Mouse (Mus musculus) adrenal gland, adult 2 months (tissue): ENCODE data around the gene Tbc1d15. TPM values are rescaled to one million over a fixed set of nuclear protein-coding genes. Genes with fewer than 3 reads are reported as not detected.
"Not testable (repeated sequence)": the region's sequence is repeated elsewhere in the genome, so short reads cannot be mapped to it uniquely, and the experiment has no call there.

Experiments
- DNase-seq: peaks from one replicate; pipeline ENCODE4 v3.0.0; 2021
- polyA plus RNA-seq: library from polyadenylated mRNA; depleted of rRNA; stranded (reverse); fragments of >200 nt; gene quantifications from 2 replicates; pipeline ENCODE4 v1.2.3, GENCODE M21; 2012
- total RNA-seq, 2 experiments: library from RNA; stranded (reverse); gene quantifications; 2 replicates each; pipeline ENCODE4 v1.2.3; 2021

Tbc1d15 gene
- total and polyA plus RNA-seq, 3 experiments, result 2.2 to 87.4 (median 73.4) TPM

DNA sequence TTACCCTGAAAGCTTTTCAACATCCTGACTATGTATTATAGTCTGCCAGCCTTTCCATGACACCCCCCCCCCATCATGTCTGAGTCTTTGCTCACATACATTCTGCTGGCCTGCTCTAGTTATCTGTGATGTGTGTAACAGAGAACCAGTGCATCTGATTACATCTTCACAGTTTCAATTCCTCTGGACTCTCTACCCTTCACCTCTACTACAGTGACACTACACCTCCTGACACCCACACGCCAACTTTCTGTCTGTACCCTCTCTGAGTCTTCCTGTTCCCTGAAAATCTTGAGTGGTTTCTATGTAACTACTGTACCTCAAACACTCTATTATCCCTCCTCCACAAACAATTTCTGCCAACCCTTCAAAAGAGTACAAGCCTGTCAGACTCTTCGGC, 5.8 kb downstream of the Tbc1d15 start:
- DNase-seq, result no peak

DNA sequence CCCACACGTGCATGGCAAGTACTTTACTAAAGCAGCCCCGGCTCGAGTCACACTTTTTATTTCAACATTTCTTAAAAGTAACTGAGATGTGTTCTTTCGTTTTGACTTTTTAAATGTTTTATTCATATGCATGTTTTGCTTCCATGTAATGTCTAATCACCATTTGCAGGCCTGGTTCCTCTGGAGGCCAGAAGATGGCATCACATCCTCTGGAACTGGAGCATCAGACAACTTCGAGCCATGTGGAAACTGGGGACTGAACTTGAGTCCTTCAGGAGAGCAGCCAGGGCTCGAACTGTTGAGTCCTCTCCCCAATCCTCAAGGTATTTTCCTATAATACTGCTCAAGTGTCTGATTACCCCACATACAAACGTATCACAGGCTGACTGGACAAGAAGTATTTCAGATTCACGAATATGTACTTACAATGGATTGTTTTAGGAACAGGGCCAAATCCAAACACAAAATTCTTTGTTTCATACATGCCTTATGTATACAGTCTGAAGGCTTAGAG, 10.1 kb downstream of the Tbc1d15 start:
- no peak for DNase-seq

DNA sequence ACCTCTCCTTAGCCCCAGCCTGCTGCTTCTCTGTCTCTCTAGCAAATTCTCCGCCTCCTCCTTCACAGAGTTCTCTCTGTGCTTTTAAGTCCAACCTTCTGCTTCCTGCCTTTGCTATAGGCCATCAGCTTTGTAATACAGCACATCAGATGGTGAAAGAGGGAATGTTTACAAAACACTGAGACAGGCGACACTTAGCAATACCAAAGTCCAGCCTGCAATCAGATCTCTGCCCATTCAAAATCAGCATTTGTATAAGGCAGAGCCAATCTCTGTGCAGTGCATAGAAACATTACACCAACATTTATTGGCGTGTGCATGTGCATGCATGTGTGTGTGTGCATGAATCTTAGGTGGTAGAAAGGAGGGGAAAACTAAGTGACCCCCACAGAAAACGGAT, 13.3 kb downstream of the Tbc1d15 start:
- DNase-seq, result no peak

DNA sequence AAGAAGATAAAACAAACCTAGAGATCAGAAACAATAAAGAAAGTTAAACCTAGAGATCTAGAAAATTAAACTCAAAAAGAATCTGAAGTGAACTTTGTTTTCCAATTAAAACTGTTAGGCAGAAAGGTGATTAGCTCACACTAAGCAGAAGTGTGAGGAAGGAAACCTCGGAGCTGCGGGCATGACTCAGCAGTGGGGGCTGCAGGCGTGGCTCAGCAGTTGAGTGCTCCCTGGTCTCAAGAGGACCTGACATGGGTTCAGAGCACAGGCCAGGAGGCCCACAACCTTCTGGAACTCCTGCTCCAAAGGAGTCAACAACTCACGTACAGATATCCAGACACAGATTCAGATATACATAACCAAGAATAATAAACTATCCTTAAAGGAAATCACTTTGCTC, 14.5 kb downstream of the Tbc1d15 start:
- no peak for DNase-seq

DNA sequence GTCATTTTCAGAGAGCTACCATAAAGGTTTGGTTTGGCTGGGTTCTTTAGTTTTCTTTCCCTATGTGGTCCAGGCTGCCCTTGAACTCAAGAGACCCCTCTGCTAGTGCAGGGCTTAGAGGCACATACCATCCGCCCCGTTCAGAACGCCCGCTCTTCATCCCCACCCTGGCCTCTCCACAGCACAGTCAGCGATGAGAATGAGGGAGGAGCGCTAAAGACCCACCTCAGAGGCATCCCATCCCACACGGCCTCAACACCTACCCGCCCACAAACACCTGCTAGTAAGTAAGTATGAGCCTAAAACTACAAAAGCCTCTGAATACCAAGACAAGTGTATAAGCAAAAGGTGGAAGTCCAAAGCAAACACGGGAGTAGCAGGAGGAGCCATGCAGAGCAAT, 15.8 kb downstream of the Tbc1d15 start:
- no peak for DNase-seq

DNA sequence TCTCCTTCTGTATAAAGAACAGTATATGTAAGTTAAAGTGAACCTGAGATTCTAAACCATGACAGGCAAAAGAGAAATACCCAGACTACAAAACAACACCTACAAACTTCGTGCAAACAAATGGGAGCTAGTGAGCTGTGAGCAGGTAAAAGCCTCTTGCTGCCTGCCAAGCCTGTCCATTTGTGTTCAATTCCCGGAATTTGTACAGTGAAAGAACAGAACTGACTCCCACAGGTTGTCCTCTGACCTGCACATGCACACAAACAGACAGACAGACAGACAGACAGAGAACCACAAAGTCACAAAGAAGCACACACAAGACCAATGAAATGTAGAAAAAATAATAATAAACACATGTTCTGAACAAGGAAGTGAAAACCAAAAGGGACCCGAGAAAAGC, 17.5 kb downstream of the Tbc1d15 start:
- DNase-seq, result no peak

DNA sequence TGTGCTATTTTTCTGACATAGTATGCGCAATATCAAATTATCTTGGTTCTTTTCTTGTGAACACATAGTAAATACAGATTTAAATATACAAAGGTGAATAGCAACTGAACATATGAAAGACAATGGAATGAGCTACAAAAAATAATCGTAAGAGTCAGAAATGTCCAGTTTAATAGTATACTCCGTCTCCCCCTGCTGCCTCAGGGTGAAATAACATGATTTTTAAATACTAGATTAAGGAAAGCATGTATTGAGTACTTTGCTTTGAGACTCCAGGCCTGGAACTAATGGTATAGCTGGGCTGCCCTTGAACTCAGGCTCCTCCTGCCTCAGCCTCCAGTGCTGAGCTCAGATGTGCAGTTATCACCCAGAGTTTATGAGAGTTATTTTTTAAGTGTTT, 18.8 kb downstream of the Tbc1d15 start:
- no peak for DNase-seq

DNA sequence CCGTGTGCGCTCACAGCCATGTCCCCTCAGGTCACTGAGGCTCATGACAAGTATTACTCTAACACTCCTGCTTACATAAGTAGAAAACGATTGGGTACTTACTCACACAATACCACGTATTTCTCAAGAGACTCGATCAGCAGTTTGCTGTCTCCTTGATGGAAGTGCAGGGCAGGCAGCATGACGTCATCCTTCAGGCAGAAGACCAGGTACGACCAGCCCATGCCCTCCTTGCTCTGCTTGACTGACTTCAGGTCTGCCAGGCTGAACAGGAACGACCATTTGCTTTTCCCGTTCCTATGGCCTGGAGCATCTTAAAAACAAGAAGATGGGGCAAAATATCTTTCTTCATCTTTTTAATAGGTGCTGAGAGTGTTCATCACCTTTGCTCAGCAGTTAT, 22.2 kb downstream of the Tbc1d15 start:
- DNase-seq, result no peak

DNA sequence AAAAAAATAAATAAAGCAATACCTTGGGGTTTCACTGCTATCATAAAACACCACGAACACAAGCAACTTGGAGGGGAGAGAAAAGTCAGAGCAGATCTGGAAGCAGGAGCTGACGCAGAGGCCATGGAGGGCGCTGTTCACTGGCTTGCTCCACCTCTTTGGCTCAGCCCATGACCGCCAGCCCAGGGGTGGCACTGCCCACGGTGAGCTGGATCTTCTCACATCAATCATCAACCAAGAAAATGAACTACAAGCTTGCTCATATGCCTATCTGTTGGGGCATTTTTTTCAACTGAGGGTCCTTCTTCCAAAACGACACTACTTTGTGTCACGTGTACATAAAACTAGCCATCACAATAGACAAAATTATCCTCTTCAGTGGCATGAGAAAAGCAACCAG, 24.7 kb downstream of the Tbc1d15 start:
- DNase-seq, result no peak

DNA sequence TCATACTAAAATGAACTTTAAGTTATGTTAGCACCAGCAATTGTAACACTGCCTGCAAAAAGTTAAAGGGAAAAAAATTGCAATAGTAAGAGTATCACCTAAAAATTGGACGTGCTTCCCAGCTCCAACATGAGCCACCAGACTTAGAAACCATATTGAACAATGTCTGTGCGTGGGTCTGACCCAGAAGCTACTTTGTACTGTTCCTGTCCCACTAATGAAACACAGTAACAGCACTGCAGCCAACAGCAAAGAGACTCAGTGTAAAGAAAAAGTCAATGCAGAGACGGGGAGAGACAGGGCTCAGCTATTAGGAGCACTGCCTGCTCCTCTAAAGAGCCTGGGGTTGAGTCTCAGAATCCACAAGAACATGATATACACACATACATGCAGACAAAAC, 27.4 kb downstream of the Tbc1d15 start:
- DNase-seq, result no peak

DNA sequence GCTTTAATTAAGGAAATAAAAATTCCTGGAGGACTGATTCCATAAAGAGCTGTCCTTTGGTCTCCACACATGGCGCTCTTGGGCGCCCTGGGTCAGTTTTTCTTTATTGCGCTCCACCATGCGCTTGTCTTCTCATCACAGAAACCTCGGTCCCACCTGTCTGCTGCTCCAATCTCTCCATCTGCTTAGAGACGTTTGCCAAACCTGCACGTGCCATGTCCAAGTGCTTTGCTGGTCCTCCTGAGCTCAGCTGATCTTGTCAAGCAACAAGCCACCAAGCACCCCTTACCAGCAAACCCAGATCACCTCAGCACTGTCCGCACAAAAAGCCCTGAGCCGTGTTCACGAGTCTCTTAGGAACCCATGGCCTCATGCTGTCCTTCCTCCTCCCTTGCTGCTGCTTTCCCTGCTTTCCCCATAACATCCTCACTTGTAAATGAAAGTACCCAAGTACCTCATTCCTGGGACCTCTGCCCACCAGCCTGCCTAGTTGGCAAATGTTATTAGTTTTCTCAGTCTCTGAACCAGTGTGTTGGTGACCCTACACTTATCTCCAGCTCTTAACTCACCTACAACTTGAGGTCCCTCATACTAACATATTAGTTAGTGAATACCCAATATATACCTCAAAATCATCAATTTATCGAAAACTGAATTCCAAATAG, 38.2 kb downstream of the Tbc1d15 start:
- no peak for DNase-seq

DNA sequence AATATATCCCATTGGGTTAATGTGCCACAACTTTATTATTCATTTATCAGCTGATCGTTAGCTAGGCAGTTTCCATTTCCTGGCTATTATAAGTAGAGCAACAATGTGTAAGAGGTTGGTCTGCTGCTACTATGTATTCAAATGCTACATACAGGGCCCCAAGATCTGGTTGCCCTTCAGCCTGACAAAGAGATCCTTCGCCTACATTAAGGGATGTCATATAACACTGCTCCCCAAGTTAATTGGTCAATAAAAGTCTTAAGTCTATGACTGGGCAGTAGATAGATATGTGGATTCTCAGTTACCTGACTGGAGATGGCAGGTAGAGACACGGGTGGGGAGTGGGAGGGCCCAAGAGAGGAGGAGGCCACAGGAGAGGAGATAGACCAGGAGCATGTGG, 45.4 kb downstream of the Tbc1d15 start:
- DNase-seq, result no peak

DNA sequence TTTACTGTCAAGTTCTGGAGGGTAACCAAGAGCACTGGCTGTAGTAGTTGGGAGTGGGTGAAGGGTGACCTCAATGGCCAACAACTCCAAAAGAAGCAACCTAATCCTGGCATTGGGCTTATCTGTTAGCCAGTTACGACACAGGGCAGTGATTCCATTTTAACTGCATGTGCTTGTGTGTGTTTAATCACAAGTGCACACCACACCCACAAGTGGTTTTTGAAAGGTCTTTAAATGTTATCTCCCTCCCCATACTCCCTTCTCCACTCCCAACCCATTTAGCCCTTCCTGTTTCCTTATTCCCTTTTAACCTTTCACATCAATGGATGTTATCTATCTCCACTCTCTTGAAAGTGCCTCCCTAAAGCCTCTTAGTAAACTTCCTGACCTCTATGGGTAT, 46.0 kb downstream of the Tbc1d15 start:
- DNase-seq, result no peak

DNA sequence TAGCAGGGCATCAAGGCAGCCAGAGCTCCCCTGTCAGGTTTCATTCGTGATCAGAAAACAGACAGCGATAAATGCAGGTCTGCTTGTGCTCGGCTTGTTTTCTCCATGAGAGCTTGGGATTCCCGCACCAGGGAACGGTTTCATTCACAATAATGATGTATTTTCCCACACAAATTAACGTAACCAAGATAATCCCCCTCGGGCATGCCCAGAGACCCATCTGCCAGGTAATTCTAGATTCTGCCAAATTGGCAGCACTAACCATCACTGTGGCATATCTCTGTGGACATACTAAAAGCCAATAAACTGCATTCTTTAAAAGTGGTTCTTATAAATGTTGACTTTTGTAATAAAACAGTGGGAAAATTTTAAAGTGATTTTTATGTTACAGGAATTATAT, 60.1 kb downstream of the Tbc1d15 start:
- no peak for DNase-seq

DNA sequence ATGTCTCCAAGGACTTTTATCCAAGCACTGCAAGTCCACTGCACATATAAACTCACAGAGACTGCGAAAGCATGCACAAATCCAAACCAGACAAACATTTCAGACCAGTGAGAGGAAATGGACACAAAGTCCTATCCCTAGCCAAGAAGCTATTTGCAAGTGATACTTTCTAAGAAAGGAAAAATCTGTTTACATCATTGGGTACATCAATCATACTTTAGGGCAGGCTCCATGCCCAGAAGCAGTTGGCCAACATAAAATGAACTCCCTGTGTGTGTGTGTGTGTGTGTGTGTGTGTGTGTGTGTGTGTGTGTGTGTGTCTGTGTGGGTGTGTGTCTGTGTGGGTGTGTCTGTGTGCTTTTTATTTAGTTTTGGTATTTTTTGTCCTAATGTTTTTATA, 63.9 kb downstream of the Tbc1d15 start:
- no peak for DNase-seq

DNA sequence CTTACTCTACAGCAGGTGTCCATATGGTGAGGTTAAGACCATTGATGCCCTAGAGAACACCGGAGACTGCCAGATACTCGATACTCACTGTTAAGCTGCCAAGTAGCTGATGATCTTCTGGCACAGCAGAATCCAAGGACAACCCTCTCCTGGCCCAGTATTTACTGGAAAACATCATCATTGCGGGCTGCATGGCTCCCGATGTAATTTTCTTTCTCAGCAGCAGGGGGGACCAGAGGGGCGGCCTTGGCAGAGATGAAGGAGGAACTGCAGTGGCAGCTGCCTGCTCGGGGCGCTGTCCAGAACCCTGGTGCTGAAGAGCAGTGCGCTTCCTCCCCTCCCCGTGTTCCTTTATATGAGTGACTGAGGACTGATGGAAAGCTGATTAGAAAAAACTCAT, 66.6 kb downstream of the Tbc1d15 start, which contains the start of gene Tph2:
TSS of gene Tph2 (minus strand) at position 326 of the 400 bp plus-strand sequence.
- DNase-seq, result peak; percentile 69

DNA sequence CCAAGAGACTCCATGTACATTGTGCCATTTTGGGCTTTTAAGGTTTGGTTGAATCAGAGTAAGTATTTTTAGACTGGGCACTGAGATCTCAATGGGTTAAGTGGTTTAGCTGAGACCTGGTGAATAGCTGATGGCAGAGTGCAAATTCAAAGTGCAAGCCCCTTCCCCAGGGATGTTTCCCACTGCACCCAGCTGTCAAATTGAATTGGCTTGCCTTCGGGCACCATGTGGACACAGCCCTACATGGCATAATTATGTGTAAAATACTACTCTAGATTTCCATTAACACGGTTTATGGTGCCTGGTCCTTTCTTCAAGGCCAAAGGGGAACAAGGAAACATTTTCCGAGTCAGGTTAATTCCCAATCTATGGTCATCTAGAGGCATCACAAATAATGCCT, 70.2 kb downstream of the Tbc1d15 start:
- DNase-seq, result no peak

DNA sequence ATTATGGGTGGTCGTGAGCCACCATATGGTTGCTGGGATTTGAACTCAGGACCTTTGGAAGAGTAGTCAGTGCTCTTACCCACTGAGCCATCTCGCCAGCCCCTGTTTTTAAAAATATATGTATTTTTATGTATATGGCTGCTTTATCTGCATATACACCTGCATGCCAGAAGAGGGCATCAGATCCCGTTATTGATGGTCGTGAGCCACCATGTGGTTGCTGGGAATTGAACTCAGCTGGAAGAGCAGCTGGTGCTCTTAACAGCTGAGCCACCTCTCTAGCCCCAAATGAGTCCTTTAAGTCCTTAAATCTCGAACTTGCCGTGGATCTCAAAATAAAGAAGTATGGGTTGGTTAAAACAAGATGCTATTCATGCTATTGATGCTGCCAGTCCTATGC, 73.2 kb downstream of the Tbc1d15 start:
- DNase-seq, result not testable (repeated sequence)

DNA sequence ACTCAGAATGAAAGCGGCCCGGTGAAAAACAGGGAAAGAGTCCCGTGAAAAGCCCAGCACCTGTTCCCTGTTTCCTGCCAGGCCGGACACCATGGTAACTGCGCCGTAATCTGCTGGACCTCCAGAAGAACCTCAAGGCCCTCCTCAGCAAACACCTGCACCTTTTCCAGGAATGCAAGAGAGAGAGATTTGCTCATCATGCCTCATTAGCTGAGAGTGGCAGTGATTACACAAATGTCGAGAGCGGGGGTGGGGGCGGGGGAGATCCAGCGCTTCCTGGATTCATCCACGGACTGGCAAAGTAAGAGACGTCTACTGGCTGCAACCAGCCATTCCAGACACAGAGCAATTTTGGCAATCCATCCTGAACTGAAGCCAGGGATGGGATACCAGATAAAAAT, 75.7 kb downstream of the Tbc1d15 start:
- DNase-seq, result no peak

DNA sequence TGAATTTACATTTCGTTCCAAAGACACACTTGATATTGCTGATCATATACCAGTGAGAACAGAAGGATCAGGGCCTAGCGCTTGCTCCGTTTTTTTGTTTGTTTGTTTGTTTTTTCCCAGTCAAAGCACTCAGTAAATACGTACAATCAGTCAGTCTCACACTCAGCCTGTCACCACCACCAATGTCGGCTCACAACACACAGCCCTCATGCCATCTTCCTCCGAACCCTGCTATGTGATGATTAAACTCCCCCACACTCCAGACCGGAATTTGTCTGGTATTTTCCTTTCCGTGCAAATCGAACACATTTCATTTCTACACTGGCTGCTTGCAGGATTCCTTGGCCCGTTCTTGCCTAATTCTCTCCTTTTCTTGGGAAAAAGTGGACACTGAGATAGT, 77.9 kb downstream of the Tbc1d15 start:
- no peak for DNase-seq

DNA sequence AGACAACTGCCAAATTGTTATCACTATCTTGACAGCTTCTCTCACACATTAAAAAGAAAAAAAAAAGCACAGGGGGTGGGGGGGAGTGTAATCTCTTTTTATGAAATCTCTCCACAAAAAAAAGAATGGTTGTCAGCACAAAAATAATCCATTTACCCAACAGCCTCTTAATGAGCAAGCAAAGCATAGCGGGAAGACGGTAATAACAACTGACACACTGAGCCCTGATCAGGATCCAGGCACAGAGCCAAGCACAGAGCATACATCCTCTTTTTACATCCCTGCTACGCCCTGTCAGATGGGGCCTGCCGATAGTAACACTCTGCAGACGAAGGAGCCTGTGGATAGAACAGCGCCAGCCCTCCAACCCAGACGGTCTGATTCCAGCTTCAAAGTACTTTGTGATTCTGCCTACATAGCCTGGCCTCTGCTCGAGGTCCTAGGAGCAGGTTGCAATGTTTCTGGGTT, 79.9 kb downstream of the Tbc1d15 start:
- no peak for DNase-seq

DNA sequence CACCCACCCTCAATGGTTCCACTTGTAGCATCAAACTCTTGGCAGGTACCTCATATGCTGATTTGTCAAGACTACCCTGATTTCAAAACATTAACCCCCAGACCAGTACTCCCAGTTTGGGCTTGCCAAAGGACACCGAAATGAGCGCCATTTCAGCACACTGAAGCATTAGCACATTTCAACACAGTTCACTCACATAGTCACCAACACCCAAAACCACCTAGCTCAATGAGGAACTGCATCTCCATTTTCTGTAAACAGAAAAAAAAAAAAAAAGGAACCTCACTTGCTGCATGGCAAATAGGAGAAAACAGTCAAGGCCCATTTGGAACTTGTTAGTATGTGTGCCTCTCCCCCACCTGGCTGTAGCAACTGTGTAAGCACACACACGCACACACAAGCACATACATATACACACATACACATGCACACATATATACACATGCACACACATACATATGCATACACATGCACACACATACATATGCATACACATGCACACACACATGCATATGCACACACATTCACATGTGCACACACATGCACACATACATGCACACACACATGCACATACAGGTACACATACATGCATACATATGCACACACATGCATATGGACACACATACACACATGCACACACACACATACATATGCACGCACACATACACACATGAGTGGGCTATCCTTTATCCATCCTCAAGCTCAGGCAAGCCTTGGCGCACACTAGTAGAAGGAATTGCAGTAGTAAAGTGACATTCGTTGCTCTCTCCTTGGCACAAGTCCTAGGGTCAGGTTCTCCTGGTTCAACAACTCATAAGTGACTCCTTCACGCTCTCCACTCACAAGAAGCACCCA, 80.5 kb downstream of the Tbc1d15 start:
- DNase-seq, result no peak

DNA sequence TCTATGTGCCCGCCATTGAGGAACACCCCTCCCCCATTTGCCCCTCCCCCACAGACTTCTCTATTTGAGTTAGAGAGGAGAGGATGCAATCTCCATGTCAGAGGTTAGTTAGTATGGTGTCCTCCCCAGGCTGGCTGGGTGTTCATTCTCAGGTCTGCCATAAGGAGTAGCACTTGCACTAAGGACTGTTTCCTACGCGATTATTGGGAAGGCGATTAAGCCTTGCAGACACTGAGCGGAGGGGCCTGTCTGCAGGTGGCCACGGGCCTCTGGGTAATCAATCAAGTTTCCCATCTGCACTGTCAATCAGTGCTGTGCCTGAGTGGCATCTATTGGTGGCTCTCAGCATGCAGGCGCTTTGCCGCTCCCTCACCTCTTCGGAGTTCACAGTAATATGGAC, 81.9 kb downstream of the Tbc1d15 start:
- no peak for DNase-seq
